Mouse (Mus musculus) induced T-regulatory cell, adult 2 months (primary cell): ENCODE measurements around the gene Peg12.

Experiments used
- DNase-seq: peaks from one replicate; pipeline ENCODE4 v3.0.0-alpha.2; 2012; ENCODE audit warnings: low read depth

The Peg12 gene

GRCm38 (mm10) chr7:62463878-62464755 is at the start of gene Peg12:
Peg12 (minus strand) TSS chr7:62464510.
- peak; percentile 10 for DNase-seq

DNA sequence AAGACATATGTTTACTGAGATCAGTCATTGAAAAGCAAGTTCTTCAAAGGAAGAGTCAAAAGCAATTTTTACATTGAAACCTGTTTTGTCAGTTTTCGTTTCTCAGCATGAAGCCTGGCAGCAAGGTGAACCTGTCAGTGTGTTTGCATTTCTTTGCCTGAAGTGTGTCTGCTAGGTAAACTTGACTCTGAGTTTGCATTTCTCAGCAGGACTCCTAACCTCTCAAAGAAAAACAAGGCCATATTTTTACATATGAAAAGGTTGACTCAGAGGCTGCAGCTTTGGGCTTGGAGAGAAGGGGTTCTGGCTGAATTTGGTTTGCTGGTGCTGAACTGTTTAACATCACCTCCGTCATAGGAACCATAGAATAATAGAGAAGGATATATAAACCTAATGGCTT is 21.8 kb upstream of the Peg12 start:
- no peak for DNase-seq

DNA sequence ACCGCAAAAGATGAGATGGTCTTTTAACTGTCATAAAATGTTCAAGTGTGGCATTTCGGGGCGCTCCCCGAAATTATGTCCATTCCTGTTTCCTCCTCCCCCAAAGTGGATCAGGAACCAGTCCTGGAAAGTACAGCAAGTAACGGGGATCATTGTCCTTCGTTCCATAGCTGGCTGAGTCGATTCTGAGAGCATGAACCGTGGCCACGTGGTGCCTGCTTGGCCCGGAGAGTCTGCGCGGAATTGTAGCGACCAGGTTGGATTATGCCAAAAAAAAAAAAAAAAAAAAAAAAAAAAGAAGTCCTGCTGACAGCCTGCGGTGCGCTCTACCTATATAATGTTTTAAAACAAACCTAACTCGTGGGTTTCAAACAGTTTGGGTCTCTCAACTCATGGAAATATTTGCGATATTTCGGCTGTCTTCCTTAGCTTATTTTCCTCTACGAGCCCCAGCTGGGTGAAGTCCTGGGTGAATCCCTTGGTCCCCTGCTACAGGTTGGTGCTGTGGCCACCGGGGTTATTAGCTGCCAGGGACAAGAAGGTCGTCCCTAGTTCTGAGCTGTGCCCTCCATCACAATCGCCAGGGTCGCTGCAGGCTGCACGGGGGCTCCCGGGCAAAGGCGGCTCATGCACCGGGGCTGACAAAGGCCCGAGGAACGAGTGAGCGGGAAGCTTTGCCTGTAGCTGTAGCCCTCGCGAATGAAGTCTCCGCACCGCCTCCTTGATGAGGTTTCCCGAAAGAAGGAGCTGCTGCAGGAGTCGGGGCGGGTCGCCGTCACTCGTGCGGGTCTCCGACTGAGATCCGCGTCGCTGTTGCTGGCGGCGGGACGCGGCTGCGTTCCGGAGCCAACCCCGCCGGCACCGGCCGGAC is 1.1 kb downstream of the Peg12 start:
- DNase-seq: no peak

DNA sequence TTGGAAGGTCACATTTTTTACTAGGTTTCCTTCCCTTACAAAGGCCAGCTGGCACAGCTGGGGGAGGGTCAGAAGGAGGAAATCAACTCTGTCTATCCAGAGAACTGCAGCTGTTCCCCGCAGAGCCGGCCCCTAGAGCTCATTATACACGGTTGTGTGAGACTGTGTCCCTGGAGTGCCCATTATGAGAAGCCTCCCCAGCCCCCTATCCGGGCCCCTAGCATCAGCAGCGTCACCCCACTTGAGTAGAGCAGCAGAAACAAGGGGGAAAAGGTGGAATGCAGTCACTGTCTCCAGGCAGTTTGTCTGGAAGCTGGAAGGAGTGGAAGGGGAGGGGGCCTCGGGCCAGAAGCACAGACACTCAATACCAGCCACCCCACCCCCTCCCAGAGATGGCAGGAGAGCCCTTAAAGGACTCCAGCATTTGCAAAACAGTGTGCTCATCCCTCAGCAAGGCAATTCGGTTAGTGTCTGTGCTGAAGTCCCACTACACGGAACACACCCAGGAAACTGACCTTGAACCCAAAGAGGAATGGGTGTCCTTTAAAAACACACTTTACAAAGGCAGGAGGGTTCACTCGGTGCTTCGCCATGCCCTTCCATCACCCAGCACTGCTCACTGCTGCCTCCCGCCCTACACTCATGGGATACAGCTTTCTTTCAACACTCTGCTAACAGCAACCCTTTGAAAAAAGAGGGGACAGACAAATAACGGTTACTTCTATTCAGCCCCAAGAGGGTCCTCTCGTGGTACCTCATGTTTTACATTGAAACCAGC is 1.9 kb downstream of the Peg12 start:
- no peak for DNase-seq

GRCm38 (mm10) chr7:62452353-62452752 is 12.0 kb downstream of the Peg12 start:
- no peak for DNase-seq

DNA sequence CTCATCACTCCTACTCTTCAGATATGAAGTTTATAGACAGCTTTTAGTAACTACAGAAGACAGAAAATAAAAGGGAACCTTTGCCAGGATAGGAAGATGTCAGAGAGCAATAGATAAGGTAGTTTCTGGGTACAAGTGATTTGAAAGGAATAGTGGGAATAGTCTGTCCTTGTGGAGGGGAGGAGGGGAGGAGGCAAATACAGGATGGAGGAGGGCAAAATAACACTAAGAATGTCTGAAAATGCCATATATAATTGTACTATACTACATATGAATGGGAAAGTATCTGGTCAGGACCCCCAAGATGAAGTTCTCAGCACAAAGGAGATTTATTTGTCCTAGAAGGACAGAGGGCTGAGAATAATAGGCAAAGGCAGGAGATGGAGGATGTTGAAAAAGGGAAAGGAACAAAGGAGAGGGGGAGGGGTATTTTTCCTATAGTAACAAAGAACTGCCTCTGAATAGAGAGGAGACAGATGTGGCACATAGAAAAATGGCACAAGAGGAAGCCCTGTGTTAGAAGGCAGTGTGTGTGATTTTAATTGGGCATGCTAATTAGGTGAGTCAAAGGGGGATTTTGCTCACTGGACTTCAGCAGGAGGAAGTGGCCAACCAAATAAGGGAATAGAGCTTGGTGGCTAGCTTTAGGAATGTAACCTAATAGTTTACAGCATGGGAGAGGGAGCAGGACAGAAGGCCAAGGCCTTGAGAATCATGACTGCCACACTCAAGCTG is 18.7 kb downstream of the Peg12 start:
- DNase-seq: no peak

GRCm38 (mm10) chr7:62436394-62436793 is 27.9 kb downstream of the Peg12 start:
- DNase-seq: no peak

GRCm38 (mm10) chr7:62433243-62433642 is 31.1 kb downstream of the Peg12 start:
- DNase-seq: peak; percentile 3

DNA sequence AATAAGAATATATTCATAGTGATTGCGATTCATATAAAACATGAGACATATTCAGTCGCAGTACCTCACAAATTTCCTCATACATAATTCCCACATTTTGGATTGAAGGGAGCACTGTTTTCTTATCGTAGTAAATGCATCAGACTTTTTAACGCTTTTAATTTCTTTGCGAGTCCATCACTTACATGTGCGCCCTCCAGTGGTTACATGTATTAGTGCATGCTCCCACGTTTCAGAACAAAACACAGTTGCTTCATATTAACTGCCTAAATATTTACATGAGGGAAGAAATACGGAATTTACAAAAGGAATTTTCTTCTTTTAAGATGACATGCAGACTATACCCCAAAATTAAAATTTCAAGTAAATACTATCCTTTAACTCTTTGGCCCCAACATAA is 36.0 kb downstream of the Peg12 start:
- peak; percentile 28 for DNase-seq

DNA sequence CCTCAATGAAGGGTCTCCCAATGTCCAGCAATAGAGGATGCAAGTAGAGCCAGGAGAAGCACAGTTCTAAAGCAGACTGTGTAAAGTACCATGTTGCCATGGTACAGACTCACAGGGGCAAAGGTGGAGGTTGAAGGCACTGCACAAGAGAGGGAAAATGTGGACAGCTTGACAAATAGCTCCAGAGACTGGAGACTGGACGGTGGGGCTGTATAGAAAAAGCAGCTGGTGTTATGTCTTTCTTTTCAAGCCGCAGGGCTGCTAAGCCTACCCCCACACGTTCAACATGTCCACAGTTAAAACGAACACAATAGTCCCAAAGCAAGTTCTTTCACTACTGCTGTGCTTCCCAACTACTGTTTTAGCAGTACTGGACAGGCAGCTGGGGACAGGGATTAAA is 41.1 kb downstream of the Peg12 start:
- no peak for DNase-seq

GRCm38 (mm10) chr7:62420566-62420965 is 43.7 kb downstream of the Peg12 start:
- no peak for DNase-seq

DNA sequence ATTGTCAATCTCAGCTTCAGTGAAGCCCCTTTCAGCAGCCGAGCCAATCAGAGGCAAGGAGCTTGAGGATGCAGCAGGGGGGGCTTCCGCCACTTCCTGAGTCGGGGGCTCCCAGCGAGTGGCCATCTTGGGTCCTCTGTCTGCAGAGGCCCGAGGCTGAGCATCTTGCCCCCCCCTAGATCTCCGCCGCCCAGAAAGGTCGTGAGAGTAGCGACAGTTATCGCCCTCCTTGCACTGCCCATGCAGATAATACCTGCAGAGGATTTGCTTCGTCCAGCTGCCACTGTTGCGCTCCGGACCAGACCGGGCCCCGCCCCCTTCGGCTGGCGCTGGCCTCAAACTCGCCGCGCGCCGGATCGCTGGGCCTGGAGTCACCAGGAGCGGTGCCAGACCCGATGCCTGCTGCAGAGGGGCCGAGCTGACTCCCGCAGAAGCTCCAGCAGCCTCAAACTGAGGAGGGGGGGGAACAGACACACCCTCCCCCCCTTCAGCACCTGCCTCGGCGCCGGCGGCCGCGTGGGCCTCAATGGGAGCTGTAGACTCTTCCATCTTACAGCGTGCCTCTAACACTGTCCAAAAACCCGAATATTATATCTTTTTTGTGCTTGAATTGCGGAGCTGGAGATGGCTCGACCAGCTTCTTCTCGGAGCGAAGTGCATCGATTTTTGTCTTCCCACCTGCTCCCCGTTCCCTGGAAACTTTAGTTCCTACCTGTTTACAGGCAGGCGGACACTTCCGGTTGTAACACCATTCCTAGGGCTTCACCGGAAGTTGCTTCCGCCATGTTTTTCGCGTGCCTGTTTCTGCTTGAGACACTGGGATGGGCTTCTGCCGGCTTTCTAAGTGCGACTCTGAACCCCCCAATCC is 44.6 kb downstream of the Peg12 start, which contains the start of gene Mkrn3:
Mkrn3 (minus strand) TSS at position 647 of the 868 bp plus-strand sequence.
- DNase-seq: peak; percentile 44

DNA sequence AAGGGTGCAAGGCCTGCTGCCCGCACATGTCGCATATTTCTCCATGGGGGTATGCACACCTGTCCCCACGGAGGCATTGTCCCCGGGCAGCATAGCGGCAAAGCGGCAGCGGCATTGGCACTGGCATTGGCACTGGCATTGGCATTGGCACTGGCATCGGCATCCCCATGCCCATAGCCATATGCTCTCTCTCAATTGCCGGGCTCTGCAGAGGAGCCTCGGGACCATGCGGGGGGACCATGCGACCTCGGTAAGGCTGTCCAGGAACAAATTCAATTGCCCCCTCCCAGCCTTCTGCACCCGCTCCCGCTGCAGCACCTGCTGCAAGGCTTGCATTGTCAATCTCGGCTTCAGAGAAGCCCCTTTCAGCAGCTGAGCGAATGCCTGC is 45.2 kb downstream of the Peg12 start:
- no peak for DNase-seq

DNA sequence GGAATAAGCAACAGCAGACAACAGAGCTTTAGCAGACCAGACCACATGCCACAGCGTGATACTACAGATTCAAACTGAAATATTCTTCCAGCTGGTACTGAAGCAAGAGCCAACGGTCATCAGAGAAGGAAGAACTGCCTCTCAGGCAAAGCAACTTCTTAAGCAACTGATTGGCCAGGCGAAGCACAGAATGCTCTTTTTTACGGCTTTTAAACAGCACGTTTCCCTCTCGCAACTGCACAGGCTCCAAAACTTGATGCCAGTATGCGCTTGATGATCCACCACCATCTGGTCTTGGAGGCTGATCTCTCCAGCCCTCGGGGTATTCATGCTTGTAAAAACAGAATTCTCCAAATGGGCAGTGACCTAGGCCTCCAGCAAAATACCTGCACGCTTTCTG is 46.0 kb downstream of the Peg12 start:
- no peak for DNase-seq

DNA sequence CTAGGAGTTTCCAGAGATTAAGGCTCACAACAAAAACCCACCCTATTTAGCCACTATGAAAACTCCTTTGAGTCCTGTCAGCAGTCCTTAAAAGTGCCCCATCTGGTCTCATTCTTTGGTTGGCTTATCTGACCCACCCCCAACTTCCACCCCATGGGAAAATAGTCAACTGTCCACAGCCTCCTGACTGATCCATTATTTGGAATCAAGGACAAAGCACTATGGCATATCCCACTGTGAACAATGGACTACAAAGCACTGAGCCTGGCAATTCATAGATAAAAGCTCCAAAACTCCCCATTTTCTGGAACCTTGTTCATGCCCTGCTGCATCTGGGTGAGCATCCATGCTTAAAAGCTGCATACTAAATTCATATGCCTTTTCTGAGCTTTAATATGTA is 48.1 kb downstream of the Peg12 start:
- no peak for DNase-seq

- no peak for DNase-seq
Observed at GRCm38 (mm10) chr7:62415222-62415621, 49.1 kb downstream of the Peg12 start.
